Mouse (Mus musculus): ENCODE data around the gene Relch.

DNA sequence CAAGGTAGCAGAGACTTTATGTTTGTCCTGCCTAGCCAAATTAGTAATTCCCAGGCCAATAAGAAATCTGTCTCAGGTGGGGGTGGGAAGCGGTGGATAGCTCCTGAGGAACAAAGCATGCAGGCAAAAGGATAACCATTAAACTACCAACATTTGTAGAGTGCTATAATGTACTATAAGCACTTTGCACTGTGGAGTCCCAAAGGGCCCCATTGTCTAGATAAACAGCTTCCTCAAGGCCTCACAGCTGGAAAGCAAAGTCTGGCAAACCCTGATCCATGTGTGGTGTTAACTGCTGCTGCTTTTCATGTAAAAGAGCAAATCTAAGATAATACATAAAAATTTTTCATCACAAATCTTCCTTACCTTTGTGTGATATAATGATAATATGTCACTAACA is 89.3 kb downstream of the Relch start:
- TF ChIP-seq CTCF (IDR thresholded peaks at IDR 0.05; ENCODE audit: low read depth) (no peak), EP300 (optimal IDR thresholded peaks at IDR 0.05) (no peak)
